Mouse (Mus musculus) c-Kit-positive CD71-positive TER-119-negative erythroid progenitor cells, embryonic 14.5 days (primary cell): ENCODE measurements around the gene Slc29a2.
A peak's percentile ranks its signal among the peaks of the same experiment; 100 is the strongest.

Experiments used
- DNase-seq: peaks from one replicate; pipeline ENCODE4 v3.0.0-alpha.2; 2013; ENCODE audit warnings: low read depth

Slc29a2 gene

DNA sequence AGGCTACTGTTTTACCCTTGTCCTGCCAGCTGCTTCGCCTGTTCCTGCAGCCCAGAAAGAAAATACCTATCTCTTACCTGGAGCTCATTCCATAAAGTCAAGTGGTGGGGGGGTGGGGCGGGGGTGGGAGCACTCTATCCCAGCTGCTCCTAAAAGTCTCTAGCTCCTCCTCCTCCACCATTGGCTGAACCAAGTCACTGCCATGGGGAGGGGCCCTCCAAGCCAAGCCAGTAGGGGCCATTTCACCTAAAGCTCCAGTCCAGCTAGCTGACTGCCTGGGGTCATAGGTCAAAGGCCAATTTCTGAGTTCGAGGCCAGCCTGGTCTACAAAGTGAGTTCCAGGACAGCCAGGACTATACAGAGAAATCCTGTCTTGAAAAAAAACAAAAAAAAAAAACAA, 9.0 kb downstream of the Slc29a2 start:
- DNase-seq: no peak

DNA sequence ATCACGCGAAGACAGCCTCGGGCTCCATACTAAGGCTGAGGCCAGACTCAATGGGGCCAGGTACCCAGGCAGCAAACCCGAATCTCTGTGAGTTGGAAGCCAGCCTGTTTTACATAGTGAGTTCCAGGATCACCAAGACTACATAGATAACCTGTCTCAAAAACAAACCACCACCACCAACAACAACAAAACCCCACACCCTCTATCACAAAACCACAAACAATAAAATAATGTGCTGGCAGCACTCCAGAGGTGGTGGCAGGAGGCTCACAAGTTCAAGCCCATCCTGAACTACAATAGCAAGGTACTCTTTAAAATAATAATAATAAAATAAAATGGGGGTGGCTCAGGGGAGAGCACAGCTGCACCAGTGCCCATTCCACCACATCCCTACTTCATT, 12.9 kb downstream of the Slc29a2 start:
- no peak for DNase-seq

DNA sequence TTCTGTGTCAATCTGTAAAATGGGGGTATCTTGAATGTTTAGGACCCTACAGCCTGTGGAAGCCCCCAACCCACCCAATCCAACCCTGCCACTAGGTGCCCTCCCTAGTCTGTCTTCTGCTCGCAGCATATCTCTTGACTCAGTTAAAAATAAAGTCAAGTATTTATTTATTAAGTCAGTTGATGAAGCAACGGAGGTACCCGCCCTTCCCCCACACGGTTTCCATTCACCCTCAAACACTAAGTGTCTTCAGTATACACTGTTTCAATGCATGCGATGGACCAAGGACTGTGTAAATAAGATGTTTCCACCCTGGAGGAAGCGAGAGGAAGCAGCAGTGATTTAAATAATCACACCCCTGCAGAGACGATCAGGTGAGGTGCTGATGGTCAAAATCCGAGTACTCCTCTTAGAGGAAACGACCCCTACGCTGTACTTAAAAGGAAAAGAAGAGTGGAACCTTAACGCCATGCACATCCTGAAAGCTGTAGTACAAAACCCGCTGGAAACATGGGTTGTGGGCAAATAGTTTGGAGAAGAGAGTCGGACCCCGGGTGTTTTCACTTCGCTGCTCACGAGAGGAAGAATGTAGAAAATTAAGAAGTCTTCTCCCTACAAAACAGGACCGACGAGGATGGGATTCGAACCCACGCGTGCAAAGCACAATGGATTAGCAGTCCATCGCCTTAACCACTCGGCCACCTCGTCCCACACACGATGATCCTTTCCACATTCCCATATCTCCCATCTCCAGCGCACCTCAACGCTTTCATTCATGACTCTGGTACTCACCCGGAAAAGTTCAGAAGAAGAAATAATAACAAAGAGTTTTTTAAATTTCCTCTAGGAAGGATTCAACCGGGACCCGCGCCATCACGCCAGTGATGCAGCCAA, 14.3 kb downstream of the Slc29a2 start:
- DNase-seq: peak; percentile 68

DNA sequence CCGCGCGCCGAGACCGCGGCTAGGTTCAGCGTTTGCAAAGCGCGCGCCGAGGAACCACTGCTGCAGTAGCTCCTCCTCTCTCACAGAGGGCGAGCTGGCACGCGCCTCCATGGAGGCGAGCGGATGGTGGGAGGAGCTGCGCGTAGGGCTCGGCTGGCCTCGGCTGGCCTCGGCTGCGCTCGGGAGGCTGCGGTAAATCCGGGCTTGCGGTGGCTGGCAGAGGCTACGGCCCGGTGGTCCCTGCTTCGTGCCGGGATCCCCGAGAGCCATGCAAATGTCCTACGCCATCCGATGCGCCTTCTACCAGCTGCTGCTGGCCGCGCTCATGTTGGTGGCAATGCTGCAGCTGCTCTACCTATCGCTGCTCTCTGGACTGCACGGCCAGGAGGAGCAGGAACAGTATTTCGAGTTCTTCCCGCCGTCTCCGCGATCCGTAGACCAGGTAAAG, 15.1 kb downstream of the Slc29a2 start, which contains the start of the genes B4gat1 and AC124502.3:
B4gat1 (plus strand) TSS at position 118 of the 448 bp plus-strand sequence.
AC124502.3 (plus strand) TSS at position 183 of the 448 bp plus-strand sequence.
- peak; percentile 80 for DNase-seq

DNA sequence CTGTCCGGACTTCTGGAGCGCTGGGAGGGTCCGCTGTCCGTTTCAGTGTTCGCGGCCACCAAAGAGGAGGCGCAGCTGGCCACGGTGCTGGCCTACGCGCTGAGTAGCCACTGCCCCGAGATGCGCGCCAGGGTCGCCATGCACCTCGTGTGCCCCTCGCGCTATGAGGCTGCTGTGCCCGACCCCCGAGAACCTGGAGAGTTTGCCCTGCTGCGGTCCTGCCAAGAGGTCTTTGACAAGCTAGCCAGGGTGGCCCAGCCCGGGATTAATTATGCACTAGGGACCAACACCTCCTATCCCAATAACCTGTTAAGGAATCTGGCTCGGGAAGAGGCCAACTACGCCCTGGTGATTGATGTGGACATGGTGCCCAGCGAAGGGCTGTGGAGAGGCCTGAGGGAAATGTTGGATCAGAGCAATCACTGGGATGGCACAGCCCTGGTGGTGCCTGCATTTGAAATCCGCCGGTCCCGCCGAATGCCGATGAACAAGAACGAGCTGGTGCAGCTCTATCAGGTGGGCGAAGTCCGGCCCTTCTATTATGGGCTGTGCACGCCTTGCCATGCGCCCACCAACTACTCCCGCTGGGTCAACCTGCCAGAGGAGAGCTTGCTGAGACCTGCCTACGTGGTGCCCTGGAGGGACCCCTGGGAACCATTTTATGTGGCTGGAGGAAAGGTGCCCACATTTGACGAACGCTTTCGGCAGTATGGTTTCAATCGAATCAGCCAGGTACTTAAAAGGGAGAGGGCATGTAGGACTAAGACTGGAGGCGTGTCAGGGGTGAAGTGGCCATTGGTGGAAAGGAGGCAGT, 15.8 kb downstream of the Slc29a2 start:
- DNase-seq: no peak

DNA sequence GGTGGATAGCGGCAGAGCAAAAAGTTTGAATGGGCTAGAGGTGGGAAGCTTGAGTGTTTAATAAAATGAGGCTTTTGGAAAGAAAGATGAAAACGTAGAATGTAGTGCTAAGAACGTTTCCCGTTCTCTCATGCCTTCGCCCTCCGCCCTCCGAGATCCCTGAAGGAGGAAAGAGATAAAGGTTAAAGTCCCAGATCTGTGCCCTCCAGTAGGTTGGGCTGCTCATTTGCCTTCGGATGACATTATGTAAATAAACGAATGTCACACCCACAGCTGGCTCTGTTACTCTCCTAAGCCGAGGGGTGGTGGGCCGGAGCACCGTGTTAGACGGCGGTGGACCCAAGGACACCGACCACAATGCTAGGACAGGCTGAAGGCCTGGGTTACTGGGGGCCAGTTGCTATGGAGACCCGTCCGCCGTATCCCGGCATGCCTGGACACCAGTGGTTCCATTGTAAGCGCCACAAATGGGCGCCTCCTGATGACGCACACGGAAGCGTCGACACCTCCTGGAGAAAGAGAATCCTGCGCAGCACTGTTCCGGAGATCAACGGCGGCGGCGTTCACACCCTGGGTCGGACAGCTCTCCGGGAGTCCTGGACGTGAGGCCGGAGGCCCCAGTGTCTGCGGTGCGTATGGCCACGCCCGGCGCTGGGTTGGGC, 17.3 kb downstream of the Slc29a2 start, which contains the start of gene Brms1:
Brms1 (plus strand) TSS at position 493 of the 662 bp plus-strand sequence.
- DNase-seq: peak; percentile 96

DNA sequence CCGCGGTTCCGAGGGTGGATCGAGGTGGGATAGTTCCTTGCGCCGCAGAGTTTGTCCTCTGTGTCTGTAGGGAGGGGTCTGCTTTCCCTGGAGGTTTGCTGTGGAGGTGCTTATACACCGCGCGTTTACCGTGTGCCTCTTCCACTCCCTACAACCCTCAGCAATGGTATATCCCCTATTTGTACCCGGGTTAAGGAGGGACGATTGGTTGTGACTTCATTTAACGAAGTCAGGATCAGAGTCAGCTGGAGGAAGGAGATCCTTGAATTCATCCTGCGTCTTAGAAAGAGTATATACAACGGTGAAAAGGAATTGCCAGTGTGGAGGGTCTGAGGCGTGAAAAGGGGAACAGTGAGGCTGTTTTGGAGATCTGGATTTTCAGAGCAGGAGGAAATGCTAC, 17.9 kb downstream of the Slc29a2 start:
- no peak for DNase-seq

DNA sequence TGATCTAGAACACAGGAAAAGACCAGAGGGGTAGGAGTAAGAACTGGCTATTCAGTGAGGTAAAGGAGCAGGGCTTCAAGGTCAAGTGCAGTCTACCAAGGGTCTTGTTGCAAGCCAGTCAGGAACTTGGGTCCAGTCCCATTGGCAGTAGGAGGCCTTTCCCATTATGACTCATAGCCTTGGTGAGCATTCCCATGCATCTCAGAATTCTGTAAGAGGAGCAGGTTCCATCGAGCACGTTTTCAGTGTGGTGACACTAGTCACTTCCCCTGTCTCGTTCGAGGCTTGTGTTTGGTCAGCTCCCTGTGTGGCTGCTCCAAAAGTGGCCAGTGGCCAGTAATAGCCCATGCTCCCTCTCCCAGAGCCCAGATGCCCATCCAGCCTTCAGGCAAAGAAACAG, 21.9 kb downstream of the Slc29a2 start:
- no peak for DNase-seq

DNA sequence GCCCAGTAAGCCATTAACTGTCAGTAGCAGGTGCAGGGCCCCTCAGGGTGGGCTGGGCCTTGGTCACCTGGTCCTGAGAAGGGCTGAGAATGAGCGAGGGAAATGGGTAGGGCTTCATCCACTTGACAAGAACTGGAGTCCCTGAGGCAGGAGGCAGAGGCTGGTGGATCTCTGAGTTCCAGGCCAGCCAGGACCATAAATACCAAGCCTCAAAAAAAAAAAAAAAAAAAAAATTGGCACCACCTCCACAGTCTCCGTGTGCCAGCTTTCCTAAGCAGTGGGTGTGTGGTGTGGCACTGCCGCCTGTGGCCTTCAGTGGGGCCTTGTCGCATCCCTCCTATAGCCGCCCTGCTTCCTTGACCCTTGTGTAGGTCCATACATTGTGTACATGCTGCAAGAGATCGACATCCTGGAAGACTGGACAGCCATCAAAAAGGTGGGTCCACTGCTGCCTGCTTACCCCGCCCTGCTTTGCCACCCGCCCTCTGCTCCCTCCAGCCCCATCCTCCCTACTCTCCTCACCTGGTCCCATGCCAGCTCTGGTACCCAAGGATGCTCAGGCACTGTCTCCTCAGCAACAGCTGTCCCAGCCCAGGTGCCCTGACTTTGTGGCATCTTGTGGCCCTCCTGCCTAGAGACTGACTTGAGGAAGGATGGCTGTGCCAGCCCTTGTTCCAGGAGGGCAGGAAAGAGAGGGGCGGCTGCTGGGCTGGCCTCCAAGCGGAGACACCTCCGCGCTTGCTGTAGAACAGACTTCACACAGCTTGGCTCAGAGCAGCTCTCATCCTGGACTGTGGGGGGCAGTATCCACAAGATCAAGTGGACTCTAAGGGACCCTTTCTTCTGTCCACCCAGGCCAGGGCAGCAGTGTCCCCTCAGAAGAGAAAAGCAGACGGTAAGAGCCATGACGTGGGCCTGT, 24.7 kb downstream of the Slc29a2 start:
- no peak for DNase-seq

DNA sequence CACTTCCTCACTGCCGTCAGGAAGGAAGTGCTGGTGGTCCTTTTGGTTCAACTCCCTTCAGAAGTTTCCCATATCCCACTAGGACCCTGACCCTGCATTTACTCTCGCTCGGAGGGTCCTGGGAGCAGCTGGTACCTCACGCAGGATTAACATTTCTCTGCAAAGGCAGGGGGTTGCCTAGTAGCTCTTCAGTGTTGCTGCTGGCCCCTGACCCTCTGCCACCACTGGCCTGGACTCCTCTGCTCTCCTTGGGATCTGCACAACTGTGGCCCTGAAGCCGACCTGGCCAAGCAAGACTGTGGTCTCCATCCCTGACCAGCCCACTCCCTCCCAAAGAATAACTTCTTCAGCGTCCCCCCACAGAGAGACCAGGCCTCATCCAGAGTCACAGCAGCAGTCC, 25.7 kb downstream of the Slc29a2 start:
- no peak for DNase-seq

DNA sequence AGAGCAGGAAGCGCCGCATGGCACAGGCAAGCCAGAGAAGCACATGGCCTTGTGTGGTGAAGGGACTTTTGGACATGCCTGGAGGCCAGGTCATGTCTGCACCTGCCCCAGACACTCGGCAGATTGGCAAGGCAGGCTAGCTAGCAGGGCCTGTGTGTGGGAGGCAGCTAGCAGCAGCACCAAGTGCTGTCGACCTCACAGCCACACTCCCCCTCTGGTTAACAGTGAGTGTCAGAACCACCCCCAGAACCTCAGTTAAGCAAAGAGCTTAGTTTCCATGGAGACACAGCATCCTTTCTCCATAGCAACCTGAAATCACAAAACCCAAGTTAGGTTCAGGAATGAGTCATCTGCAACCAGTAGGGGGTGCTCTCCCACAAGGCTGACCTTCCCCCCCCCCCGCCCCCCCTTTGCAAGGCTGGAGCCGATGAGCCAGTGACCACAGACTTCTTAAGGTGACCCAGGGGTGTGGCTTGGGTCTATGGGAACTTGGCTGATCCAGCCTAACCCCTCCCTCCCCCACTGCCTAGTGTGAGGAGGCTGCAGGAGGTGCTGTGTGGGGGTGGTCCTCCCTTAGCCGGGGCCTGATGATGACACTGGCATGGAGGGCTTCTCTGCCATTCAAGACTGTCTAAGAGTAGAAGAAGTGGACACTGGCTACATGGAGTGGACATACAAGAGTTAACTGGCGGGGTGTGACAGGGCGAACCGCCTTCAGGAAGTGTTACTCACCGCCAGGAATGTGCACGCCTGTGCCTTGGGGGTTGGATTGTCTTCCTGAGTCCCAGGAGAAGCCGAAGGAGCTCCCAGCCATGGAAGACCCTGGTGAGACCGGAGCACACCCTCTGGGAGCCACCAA, 26.6 kb downstream of the Slc29a2 start, which contains the start of gene Rin1:
Rin1 (plus strand) TSS at position 435 of the 859 bp plus-strand sequence.
- DNase-seq: no peak

DNA sequence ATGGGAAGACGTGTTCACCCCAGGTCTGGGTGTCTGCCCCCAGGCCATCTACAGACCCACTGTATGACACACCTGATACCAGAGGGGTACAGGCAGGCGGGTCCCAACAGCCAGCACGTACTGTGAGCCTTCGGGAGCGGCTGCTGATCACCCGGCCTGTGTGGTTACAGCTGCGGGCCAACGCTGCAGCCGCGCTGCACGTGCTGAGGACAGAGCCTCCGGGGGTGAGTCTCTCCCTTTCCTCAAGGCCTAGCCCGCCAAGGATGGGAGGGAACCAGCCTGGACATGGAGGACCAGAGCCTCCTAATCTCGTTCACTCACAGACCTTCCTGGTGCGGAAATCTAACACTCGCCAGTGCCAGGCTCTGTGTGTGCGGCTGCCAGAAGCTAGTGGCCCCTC, 27.4 kb downstream of the Slc29a2 start:
- no peak for DNase-seq

DNA sequence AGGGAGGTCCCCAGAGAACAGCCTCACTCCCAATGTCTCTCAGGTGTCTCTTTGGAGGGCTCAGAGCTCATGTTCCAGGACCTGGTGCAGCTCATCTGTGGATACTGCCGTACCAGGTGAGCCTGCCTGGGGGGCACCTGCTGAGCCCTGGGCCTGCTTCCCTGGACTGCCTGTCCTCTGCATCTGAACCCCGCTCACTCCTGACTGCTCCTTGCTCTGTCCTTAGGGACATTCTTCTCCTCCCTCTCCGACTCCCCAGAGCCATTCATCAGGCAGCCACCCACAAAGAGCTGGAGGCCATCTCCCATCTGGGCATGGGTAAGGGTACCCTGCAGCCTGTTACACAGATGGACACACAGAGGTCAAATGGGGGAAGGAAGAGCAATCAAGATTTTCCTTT, 27.9 kb downstream of the Slc29a2 start:
- DNase-seq: no peak

DNA sequence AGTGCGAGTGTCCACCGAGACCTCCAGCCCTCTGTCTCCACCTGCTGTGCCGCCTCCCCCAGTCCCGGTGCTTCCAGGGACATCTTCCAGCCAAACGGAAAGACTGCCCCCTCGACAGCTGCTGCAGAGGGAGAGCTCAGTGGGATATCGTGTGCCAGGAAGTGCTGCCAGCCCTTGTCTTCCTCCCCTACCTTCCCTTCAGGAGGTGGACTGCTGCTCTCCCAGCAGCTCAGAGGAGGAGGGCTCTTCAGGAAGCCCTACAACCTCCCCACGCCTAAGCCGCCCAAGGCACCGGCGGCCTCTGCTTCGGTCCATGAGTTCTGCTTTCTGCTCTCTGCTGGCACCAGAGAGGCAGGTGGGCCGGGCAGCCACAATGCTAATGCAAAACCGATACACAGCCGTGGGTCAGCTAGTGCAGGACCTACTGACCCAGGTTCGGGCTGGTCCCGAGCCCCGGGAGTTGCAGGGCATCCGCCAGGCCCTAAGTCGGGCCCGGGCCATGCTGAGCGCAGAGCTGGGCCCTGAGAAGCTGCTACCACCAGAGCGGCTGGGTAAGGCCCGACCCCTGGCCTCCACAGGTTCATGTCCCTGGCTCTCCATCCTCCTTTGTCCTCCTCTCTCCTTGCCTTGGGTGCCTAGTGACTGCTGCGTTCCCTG, 28.6 kb downstream of the Slc29a2 start:
- DNase-seq: no peak

DNA sequence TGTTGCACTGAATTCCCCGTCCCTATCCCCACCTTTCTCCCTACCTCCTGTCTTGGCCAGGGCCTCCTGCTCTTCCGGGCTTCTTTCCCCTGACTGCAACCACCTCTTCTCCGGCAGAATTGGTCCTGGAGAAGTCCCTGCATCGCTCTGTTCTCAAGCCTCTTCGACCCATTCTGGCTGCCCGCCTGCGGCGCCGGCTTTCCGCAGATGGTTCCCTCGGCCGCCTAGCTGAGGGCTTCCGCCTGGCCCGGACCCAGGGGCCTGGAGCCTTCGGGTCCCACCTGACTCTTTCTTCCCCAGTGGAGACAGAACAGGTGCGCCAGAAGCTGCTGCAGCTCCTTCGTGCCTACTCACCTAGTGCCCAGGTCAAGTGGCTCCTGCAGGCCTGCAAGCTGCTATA, 29.2 kb downstream of the Slc29a2 start:
- DNase-seq: no peak

DNA sequence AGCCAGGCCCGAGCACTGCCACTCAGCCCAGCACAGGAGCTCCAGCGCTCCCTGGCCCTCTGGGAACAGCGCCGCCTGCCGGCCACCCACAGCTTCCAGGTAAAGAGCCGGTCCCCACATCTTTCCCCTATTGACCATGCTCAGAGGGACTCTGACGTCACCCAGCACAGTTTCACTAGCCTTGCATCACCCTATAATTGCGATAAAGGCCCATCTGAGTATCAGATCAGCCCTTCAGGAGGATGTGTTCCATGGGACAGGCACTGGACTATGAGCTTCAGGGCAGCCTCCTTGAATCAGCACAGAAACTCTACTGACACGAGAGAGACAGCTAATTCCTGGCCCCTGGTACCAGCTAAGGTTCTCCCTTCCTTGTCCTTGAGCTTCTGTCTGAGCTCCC, 30.2 kb downstream of the Slc29a2 start:
- no peak for DNase-seq

DNA sequence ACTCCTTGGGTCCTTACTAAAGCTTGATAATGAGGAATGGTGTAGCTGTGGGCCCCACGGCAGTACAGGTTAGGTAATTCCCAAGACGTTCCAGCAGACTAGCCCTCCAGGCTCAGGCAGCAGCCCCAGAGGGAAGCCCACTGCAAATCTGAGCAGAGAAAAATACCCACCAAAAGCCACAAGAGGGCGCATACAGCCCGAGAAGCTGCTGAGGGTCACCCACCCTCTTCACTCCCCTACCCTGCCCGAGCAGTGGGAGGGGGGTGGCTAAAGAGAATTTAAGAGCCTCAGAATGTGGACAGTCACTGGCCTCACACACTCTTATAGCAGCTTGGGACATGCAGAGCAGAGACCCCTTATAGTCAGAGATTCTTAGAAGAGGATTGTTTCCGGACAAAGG, 32.6 kb downstream of the Slc29a2 start:
- no peak for DNase-seq

DNA sequence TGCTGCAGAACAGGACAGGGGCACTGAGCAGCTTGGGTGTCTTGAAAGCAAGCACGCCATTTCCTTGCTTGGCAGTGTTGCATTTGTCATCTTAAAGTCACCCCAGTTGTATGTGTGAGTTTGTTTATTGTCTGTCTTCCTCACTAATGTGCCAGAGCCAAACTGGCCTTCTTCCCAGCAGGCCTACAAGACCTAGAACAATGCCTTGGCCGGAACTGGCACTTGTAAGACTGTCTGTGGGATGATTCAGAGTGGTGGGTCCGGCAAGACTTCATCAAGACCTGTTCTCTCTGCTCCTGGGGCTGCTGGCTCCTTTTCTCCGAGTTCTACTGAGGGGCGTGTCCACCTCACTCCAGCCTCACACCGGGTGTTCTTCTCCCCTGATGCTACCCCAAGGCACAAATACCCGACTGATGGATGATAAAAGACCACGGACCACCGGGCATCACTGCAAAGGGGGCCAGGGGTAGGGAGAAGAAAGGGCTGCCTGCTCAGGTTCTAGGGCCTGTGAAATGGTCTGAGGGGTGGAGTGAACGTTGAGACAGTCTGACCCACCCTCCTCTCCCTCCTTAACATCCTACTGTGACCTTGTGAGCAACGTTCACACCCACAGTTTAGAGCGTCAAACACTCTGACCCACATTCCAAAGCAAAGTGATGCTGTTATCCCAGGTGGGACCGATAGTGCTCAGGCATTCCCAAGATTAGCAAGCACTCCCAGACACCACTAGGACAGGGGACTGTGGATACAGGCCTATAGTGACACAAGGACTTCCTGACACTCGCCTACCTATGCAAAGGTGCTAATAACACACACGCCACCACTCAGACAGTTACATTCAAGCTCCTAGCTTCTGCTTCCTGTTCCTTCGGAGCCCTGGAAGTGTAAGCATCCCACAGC, 34.5 kb downstream of the Slc29a2 start:
- DNase-seq: no peak
